Comparison of ENCODE assay signal across 23 mouse cellular contexts in genomic region chr13:34497667-34498066, GRCm38 (mm10).
"Had no signal": no experiment of that assay in that cellular context is flagged by ENCODE, and none has a peak within 500 bp of the region (broad histone marks: within the 10 kb centered on the region; RNA-seq: fewer than 3 reads in every experiment).

No protein-coding gene starts in this region.

- H3K4me1 ChIP-seq: limb, embryonic 12.5 days; limb, embryonic 15.5 days; lung, embryonic 15.5 days; megakaryocyte, embryonic 14.5 days; midbrain, embryonic 10.5 days; midbrain, embryonic 13.5 days; neural tube, embryonic 13.5 days; stomach, embryonic 15.5 days had no signal

- ATAC-seq: intestine, postnatal 0 days; midbrain, embryonic 13.5 days; midbrain, embryonic 16.5 days had no signal

- H3K4me3 ChIP-seq: limb, embryonic 12.5 days; limb, embryonic 15.5 days; lung, embryonic 15.5 days; megakaryocyte, embryonic 14.5 days; midbrain, embryonic 10.5 days; midbrain, embryonic 13.5 days; myocyte; neural tube, embryonic 13.5 days; stomach, embryonic 15.5 days had no signal

- H3K9me3 ChIP-seq: limb, embryonic 12.5 days; limb, embryonic 15.5 days; lung, embryonic 15.5 days; megakaryocyte, embryonic 14.5 days; midbrain, embryonic 10.5 days; midbrain, embryonic 13.5 days; neural tube, embryonic 13.5 days; stomach, embryonic 15.5 days had no signal

- H3K27ac ChIP-seq: kidney, postnatal 0 days; limb, embryonic 12.5 days; limb, embryonic 15.5 days; liver, embryonic 14.5 days; lung, embryonic 15.5 days; midbrain, embryonic 10.5 days; midbrain, embryonic 13.5 days; neural tube, embryonic 13.5 days; stomach, embryonic 15.5 days had no signal

- DNase-seq: kidney, adult 2 months; kidney, postnatal 25 days; left cerebral cortex, postnatal 4 days; lung, adult 18-20 months; lung, postnatal 10 days; lung, postnatal 36 days; retina, postnatal 1 day; right cerebral cortex, postnatal 25 days; spleen, adult 18-20 months; thymus, postnatal 36 days had no signal

- H3K9ac ChIP-seq: limb, embryonic 12.5 days; limb, embryonic 15.5 days; liver, embryonic 14.5 days; lung, embryonic 15.5 days; midbrain, embryonic 13.5 days; neural tube, embryonic 13.5 days; stomach, embryonic 15.5 days had no signal

- H3K36me3 ChIP-seq: limb, embryonic 12.5 days; limb, embryonic 15.5 days; lung, embryonic 15.5 days; midbrain, embryonic 10.5 days; midbrain, embryonic 13.5 days; neural tube, embryonic 13.5 days; stomach, embryonic 15.5 days had no signal

- H3K27me3 ChIP-seq: limb, embryonic 12.5 days; limb, embryonic 15.5 days; lung, embryonic 15.5 days; midbrain, embryonic 13.5 days; neural tube, embryonic 13.5 days; stomach, embryonic 15.5 days had no signal

- H3K4me2 ChIP-seq: limb, embryonic 12.5 days; limb, embryonic 15.5 days; lung, embryonic 15.5 days; midbrain, embryonic 13.5 days; neural tube, embryonic 13.5 days; stomach, embryonic 15.5 days had no signal
